Mouse (Mus musculus) spleen, adult 2 months (tissue): ENCODE data around the gene Slc35d2. TPM values are rescaled to one million over a fixed set of nuclear protein-coding genes. Genes with fewer than 3 reads are reported as not detected.
A peak's percentile ranks its signal among the peaks of the same experiment; 100 is the strongest.

Source experiments
- DNase-seq, 2 experiments: peaks; one replicate each; pipeline versions ENCODE4 v3.0.0 to v3.0.0-alpha.2; 2012 to 2021; ENCODE audit warnings: low spot score in 2 of 2, low read depth in 1 of 2
- H3K27ac ChIP-seq: fragments of 200-500 bp; 2 replicates; pipeline ENCODE4 v1.5.1; 2012; ENCODE audit warnings: low read length, inconsistent platforms; ENCODE audit not compliant: insufficient read depth
- H3K27me3 ChIP-seq: fragments of 200-500 bp; 2 replicates; pipeline ENCODE4 v1.6.1; 2012; ENCODE audit warnings: mild to moderate bottlenecking, moderate library complexity, low read length, inconsistent platforms; ENCODE audit not compliant: control insufficient read depth, insufficient read depth
- H3K36me3 ChIP-seq: fragments of 200-500 bp; 2 replicates; pipeline ENCODE4 v1.6.1; 2012; ENCODE audit warnings: mild to moderate bottlenecking, low read length, inconsistent platforms; ENCODE audit not compliant: control insufficient read depth, insufficient read depth
- H3K4me1 ChIP-seq: fragments of 200-500 bp; 2 replicates; pipeline ENCODE4 v1.6.1; 2011; ENCODE audit warnings: inconsistent platforms; ENCODE audit not compliant: control insufficient read depth, insufficient read depth, insufficient read length
- H3K4me3 ChIP-seq: fragments of 200-500 bp; 2 replicates; pipeline ENCODE4 v1.5.1; 2011; ENCODE audit warnings: mild to moderate bottlenecking, inconsistent platforms; ENCODE audit not compliant: insufficient read depth, insufficient read length; ENCODE audit errors: extremely low read depth
- CTCF ChIP-seq: fragments of 200-500 bp; IDR thresholded peaks from 2 replicates; pipeline ENCODE4 v1.5.1; 2011; ENCODE audit warnings: mild to moderate bottlenecking, inconsistent platforms; ENCODE audit not compliant: insufficient read depth, insufficient read length, insufficient replicate concordance; ENCODE audit errors: extremely low read depth
- POLR2A ChIP-seq: fragments of 200-500 bp; IDR thresholded peaks from 2 replicates; pipeline ENCODE4 v1.6.1; 2011; ENCODE audit warnings: low read depth, low read length, inconsistent platforms
- WGBS: fragments of 180-500 bp; shearing (Covaris S2); methylation state at CpG from one replicate; pipeline ENCODE4 v1.1.7; 2018; 5-methylcytosine and 5-hydroxymethylcytosine counted together
- polyA plus RNA-seq: library from polyadenylated mRNA; depleted of rRNA; stranded (reverse); fragments of >200 nt; gene quantifications from 2 replicates; pipeline ENCODE4 v1.2.3, GENCODE M21; 2012

Gene Slc35d2
- polyA plus RNA-seq, 1 experiment = 4.5 TPM

DNA sequence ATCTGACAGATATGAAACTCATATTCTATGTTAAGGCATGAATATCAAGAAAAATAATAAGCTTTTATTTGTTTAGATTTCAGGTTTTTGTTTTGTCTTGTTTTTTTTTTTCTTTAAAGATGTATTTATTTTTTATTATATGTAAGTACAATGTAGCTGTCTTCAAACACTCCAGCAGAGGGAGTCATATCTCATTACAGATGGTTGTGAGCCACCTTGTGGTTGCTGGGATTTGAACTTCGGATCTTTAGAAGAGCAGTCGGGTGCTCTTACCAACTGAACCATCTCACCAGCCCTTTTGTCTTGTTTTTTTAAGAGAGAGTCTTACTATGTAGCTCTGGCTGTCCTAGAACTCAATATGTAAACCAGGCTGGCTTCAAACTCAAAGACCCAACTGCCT lies 11.7 kb downstream of the Slc35d2 start:
- Histone ChIP-seq H3K4me3 (no peak overlapping the region), H3K36me3 (no peaks in the 10 kb centered on the region; the same call in 1 of the 2 replicates), H3K27me3 (no peaks in the 10 kb centered on the region), H3K4me1 (no peaks in the 10 kb centered on the region; the same call in 1 of the 2 replicates), H3K27ac (no peak overlapping the region)
- 53% methylated on average over 2 of the region's 2 CpGs for WGBS
- TF ChIP-seq POLR2A (no peak), CTCF (no peak)
- DNase-seq = no peak

- TF ChIP-seq CTCF (no peak), POLR2A (no peak)
- no peak for DNase-seq
- Histone ChIP-seq H3K27ac (no peak overlapping the region), H3K36me3 (peaks cover 2% of the 10 kb centered on the region; the same call in 1 of the 2 replicates), H3K4me3 (no peak overlapping the region), H3K27me3 (no peaks in the 10 kb centered on the region), H3K4me1 (no peaks in the 10 kb centered on the region)
- WGBS = 88% methylated on average over 1 of the region's 1 CpGs
These were observed 18.7 kb downstream of the Slc35d2 start for GRCm38 (mm10) chr13:64110421-64110820.

DNA sequence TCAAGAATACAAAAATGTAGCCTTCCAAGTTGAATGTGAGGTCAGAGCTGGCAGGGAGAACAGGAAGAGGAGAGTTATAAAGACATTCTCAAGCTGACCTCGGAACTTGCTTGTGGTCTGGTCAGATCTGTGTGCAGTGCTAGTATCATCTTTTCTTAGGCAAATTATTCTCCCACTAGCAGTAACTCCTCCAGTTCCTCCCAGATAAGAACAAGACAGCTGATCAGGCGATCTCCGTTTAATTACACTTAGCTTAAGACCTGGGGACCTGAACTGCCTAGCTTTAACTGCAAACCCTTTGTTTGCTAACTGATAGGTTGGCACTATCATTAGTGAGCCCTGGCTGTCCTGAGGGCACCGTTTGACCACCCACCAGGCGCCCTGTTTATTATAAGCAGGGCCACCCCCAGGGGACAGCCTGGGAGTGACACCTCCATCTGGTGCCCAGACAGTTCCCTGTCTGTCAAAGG lies 20.8 kb downstream of the Slc35d2 start:
- H3K36me3 ChIP-seq = peaks cover 5% of the 10 kb centered on the region; the same call in 1 of the 2 replicates
- no peaks in the 10 kb centered on the region for H3K27me3 ChIP-seq
- no peak for TF ChIP-seq CTCF
- TF ChIP-seq POLR2A = no peak
- H3K4me3 ChIP-seq = no peak overlapping the region
- no peaks in the 10 kb centered on the region for H3K4me1 ChIP-seq
- H3K27ac ChIP-seq = no peak overlapping the region
- DNase-seq = no peak
- 30% methylated on average over 5 of the region's 5 CpGs for WGBS

DNA sequence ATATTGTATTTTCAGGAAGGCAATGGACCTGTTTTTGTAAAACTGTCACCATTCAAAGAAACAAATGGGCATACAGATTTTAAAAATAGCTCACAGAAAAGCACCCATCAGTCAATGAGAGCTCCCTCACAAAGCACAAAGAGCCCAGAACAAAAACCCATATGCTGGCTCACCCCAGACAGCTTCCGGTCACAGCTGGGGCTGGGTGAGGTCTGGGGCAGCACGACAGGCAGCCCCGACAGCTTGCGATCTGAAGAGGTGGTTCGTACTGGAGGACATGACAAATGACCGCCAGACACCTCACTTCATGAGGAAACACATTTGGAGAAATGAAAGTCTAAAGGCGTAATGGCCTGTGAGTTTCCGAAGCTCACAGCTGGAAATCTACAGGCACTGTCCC lies 21.6 kb downstream of the Slc35d2 start:
- no peaks in the 10 kb centered on the region for H3K4me1 ChIP-seq
- TF ChIP-seq CTCF (no peak), POLR2A (no peak)
- DNase-seq = no peak
- 42% methylated on average over 8 of the region's 8 CpGs for WGBS
- peaks cover 5% of the 10 kb centered on the region; the same call in 1 of the 2 replicates for H3K36me3 ChIP-seq
- no peaks in the 10 kb centered on the region for H3K27me3 ChIP-seq
- no peak overlapping the region for H3K27ac ChIP-seq
- H3K4me3 ChIP-seq = no peak overlapping the region

DNA sequence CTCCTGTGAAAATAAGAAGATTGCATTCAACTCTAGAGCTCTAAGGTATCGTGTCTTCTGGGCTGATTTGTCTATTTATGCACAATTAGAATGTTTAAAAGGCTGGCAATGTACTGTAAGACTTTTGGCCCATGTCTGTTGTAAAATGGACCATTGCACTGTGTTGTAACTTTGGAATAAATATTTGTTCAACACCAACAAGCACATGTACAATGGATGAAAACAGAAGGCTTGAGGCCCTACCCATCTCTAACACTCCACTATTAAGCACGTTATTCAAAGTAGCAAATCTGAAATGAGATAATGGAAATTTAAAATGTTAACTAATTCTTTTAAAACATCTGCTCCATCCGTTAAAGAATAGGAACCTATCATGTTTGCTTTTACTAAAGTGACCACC lies 22.1 kb downstream of the Slc35d2 start:
- H3K27me3 ChIP-seq = no peaks in the 10 kb centered on the region
- TF ChIP-seq POLR2A (no peak), CTCF (no peak)
- DNase-seq = no peak
- no peak overlapping the region for H3K27ac ChIP-seq
- H3K4me1 ChIP-seq = no peaks in the 10 kb centered on the region
- peaks cover 5% of the 10 kb centered on the region; the same call in 1 of the 2 replicates for H3K36me3 ChIP-seq
- WGBS = 76% methylated on average over 3 of the region's 3 CpGs
- no peak overlapping the region for H3K4me3 ChIP-seq

DNA sequence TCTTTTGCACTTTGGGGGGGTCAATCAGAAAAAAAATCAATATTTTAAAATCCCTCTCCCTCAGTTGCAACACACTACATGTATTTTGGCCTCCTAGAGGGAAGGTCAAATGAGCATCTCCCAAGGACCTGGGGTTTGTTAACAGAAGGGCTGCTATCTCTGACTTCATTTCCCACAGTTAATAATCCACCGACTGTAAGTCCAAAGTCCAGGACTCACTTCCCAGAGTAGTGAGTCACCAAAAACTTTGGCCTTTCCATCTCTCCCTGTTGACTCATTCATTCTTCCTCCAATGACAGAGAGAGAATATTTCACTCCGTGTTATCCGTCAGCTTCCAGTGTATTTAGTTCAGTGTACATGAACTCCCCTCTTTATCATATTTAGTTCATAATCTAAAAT lies 23.5 kb downstream of the Slc35d2 start:
- H3K36me3 ChIP-seq = peaks cover 3% of the 10 kb centered on the region; the same call in 1 of the 2 replicates
- no peak for TF ChIP-seq CTCF
- no peak for TF ChIP-seq POLR2A
- no peak overlapping the region for H3K27ac ChIP-seq
- no peaks in the 10 kb centered on the region for H3K27me3 ChIP-seq
- H3K4me1 ChIP-seq = no peaks in the 10 kb centered on the region
- H3K4me3 ChIP-seq = no peak overlapping the region
- 89% methylated on average over 3 of the region's 3 CpGs for WGBS
- DNase-seq = no peak

DNA sequence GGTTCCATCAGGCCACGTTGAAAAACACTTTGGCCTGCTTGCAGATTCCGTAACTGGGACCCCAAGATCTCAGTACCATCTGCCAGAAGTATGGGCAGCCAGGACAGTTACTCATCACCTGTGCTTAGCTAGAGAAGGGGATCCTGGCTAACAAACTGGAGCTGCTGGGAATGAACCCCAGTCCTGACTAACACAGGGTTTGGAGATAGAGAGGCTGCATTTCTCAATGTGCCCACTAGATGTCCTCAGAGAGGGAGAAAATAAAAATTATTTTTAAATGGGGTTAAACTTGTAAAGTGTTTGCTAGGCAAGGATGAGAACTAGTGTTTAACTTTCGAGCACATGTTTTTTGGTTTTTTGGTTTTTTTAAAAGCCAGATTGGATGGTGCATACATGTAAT lies 29.0 kb downstream of the Slc35d2 start:
- H3K36me3 ChIP-seq = peaks cover 6% of the 10 kb centered on the region
- no peak overlapping the region for H3K4me3 ChIP-seq
- WGBS = 72% methylated on average over 3 of the region's 3 CpGs
- H3K4me1 ChIP-seq = no peaks in the 10 kb centered on the region
- peak; percentile 16; the same call in 1 of the 2 replicates for TF ChIP-seq CTCF
- TF ChIP-seq POLR2A = no peak
- no peak overlapping the region for H3K27ac ChIP-seq
- no peaks in the 10 kb centered on the region for H3K27me3 ChIP-seq
- DNase-seq = peak in 1 of 2 experiments; percentile 12

DNA sequence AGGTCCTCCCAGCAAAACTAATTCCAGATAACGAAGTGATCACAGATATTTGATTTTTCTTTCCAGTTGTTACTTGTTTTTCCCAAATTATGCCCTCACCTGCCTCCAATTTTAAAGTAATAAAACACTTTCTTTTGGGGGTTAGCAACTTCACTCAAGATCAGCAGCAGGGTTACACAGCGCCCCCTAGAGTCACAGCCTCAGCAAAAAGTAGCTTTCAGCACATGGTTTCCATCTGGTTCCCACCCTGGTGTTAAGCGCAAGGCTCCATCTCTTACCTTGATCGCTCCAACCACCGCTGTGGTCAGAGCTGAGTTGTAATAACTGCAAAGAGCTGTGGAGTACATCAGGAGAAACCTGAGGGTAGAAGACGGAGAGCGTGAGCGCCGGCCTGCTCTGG lies 30.2 kb downstream of the Slc35d2 start:
- peaks cover 3% of the 10 kb centered on the region for H3K36me3 ChIP-seq
- DNase-seq = peak in 1 of 2 experiments; percentile 26
- no peaks in the 10 kb centered on the region for H3K4me1 ChIP-seq
- no peak overlapping the region for H3K4me3 ChIP-seq
- no peak overlapping the region for H3K27ac ChIP-seq
- no peaks in the 10 kb centered on the region for H3K27me3 ChIP-seq
- WGBS = 85% methylated on average over 9 of the region's 9 CpGs
- no peak for TF ChIP-seq POLR2A
- peak; percentile 17; the same call in 1 of the 2 replicates for TF ChIP-seq CTCF
